Mouse (Mus musculus) MEL (cell line): Measurements from ENCODE around the gene Col18a1. TPM values are rescaled to one million over a fixed set of nuclear protein-coding genes. Genes with fewer than 3 reads are reported as not detected.

Experiments
- DNase-seq: peaks from one replicate; pipeline ENCODE4 v3.0.0; 2011; ENCODE audit warnings: low read depth, low spot score
- H3K27ac ChIP-seq: 2 replicates; pipeline ENCODE4 v1.5.1; 2012; ENCODE audit warnings: low read depth, mild to moderate bottlenecking, control low read depth, low read length, moderate library complexity; ENCODE audit not compliant: control insufficient read depth
- H3K27me3 ChIP-seq, 2 experiments: fragments of 150-350 bp in 1 of 2; sonication (generic) in 1 of 2; 2 replicates each; pipeline ENCODE4 v1.6.1; 2012; ENCODE audit warnings: low read length in 2 of 2, mild to moderate bottlenecking in 2 of 2, improper control_type of control experiment in 1 of 2, moderate library complexity in 1 of 2; ENCODE audit not compliant: insufficient read depth in 2 of 2, control insufficient read depth in 1 of 2
- H3K36me3 ChIP-seq, 2 experiments: 2 replicates each; pipeline ENCODE4 v1.6.1; 2012 to 2014; ENCODE audit warnings: low read length in 2 of 2, improper control_type of control experiment in 1 of 2, inconsistent platforms in 1 of 2, mild to moderate bottlenecking in 1 of 2; ENCODE audit not compliant: insufficient read depth in 2 of 2, control insufficient read depth in 1 of 2
- H3K4me1 ChIP-seq, 2 experiments: fragments of 150-350 bp in 1 of 2; sonication (generic) in 1 of 2; 2 replicates each; pipeline ENCODE4 v1.6.1; 2012; ENCODE audit warnings: low read length in 2 of 2, improper control_type of control experiment in 1 of 2, mild to moderate bottlenecking in 1 of 2; ENCODE audit not compliant: insufficient read depth in 2 of 2, control insufficient read depth in 1 of 2
- H3K4me3 ChIP-seq, 2 experiments: fragments of 150-350 bp in 1 of 2; sonication (generic) in 1 of 2; 2 replicates each; pipeline ENCODE4 v1.5.1; 2012; ENCODE audit warnings: low read depth in 2 of 2, low read length in 2 of 2, mild to moderate bottlenecking in 2 of 2, moderate library complexity in 2 of 2, control low read depth in 1 of 2, improper control_type of control experiment in 1 of 2; ENCODE audit not compliant: control insufficient read depth in 1 of 2, insufficient read depth in 1 of 2
- H3K79me2 ChIP-seq: 2 replicates; pipeline ENCODE4 v1.6.1; 2012; ENCODE audit warnings: mild to moderate bottlenecking, low read length, moderate library complexity; ENCODE audit not compliant: control insufficient read depth, poor library complexity, insufficient read depth
- H3K9ac ChIP-seq: 2 replicates; pipeline ENCODE4 v1.6.1; 2012; ENCODE audit warnings: low read depth, mild to moderate bottlenecking, control low read depth, low read length, moderate library complexity; ENCODE audit not compliant: control insufficient read depth, poor library complexity, severe bottlenecking
- H3K9me3 ChIP-seq: fragments of 150-350 bp; sonication (generic); replicated peaks from 2 replicates; pipeline ENCODE4 v1.6.1; 2012; ENCODE audit warnings: mild to moderate bottlenecking, low read length, improper control_type of control experiment, moderate library complexity; ENCODE audit not compliant: insufficient read depth
- CHD1 ChIP-seq: IDR thresholded peaks from 2 replicates; pipeline ENCODE4 v1.6.1; 2012; ENCODE audit warnings: low read depth, mild to moderate bottlenecking, inconsistent platforms, low read length, improper control_type of control experiment
- CHD2 ChIP-seq: IDR thresholded peaks from 2 replicates; pipeline ENCODE4 v1.6.1; 2011; ENCODE audit warnings: low read length, improper control_type of control experiment
- EP300 ChIP-seq, 2 experiments: IDR thresholded peaks; 2 replicates each; pipeline ENCODE4 v1.6.1; 2011; ENCODE audit warnings: improper control_type of control experiment in 2 of 2, low read length in 2 of 2, low read depth in 1 of 2, mild to moderate bottlenecking in 1 of 2
- ETS1 ChIP-seq: IDR thresholded peaks from 2 replicates; pipeline ENCODE4 v1.6.1; 2012; ENCODE audit warnings: low read depth, mild to moderate bottlenecking, inconsistent platforms, low read length, improper control_type of control experiment, moderate library complexity
- GATA1 ChIP-seq: IDR thresholded peaks from 2 replicates; pipeline ENCODE4 v1.6.1; 2011; ENCODE audit warnings: low read depth, low read length, improper control_type of control experiment
- HCFC1 ChIP-seq: IDR thresholded peaks from 2 replicates; pipeline ENCODE4 v1.6.1; 2012; ENCODE audit warnings: low read depth, mild to moderate bottlenecking, inconsistent platforms, low read length, improper control_type of control experiment, moderate library complexity
- JUND ChIP-seq: IDR thresholded peaks from 2 replicates; pipeline ENCODE4 v1.6.1; 2011; ENCODE audit warnings: low read depth, mild to moderate bottlenecking, improper control_type of control experiment, low read length
- KAT2A ChIP-seq: conservative IDR thresholded peaks from 2 replicates; pipeline ENCODE4 v1.6.1; 2012; ENCODE audit warnings: low read depth, low read length, improper control_type of control experiment, inconsistent platforms
- MXI1 ChIP-seq: IDR thresholded peaks from 2 replicates; pipeline ENCODE4 v1.6.1; 2011; ENCODE audit warnings: mild to moderate bottlenecking, low read depth, low read length, improper control_type of control experiment
- NELFE ChIP-seq: IDR thresholded peaks from 2 replicates; pipeline ENCODE4 v1.6.1; 2011; ENCODE audit warnings: low read depth, low read length, improper control_type of control experiment
- POLR2A ChIP-seq, 2 experiments: IDR thresholded peaks; 2 replicates each; pipeline ENCODE4 v1.6.1; 2011 to 2012; ENCODE audit warnings: low read length in 2 of 2, mild to moderate bottlenecking in 2 of 2, control low read depth in 1 of 2, improper control_type of control experiment in 1 of 2, low read depth in 1 of 2, moderate library complexity in 1 of 2; ENCODE audit not compliant: control insufficient read depth in 1 of 2, insufficient read depth in 1 of 2, poor library complexity in 1 of 2
- POLR2AphosphoS2 ChIP-seq: IDR thresholded peaks from 2 replicates; pipeline ENCODE4 v1.6.1; 2011; ENCODE audit warnings: low read length, improper control_type of control experiment
- POLR2AphosphoS5 ChIP-seq: IDR thresholded peaks from 2 replicates; pipeline ENCODE4 v1.6.1; 2012; ENCODE audit warnings: low read depth, borderline replicate concordance, mild to moderate bottlenecking, inconsistent platforms, low read length, moderate library complexity, mixed read lengths
- RAD21 ChIP-seq: IDR thresholded peaks from 2 replicates; pipeline ENCODE4 v1.6.1; 2011; ENCODE audit warnings: mild to moderate bottlenecking, low read depth, low read length, improper control_type of control experiment
- RCOR1 ChIP-seq: IDR thresholded peaks from 2 replicates; pipeline ENCODE4 v1.6.1; 2012; ENCODE audit warnings: low read depth, mild to moderate bottlenecking, inconsistent platforms, low read length, improper control_type of control experiment
- SIN3A ChIP-seq: IDR thresholded peaks from 2 replicates; pipeline ENCODE4 v1.6.1; 2012; ENCODE audit warnings: low read length, improper control_type of control experiment, inconsistent platforms
- TAL1 ChIP-seq: IDR thresholded peaks from 2 replicates; pipeline ENCODE4 v1.6.1; 2012; ENCODE audit warnings: mild to moderate bottlenecking, inconsistent platforms, low read length, moderate library complexity, mixed read lengths
- TBP ChIP-seq: IDR thresholded peaks from 2 replicates; pipeline ENCODE4 v1.8.0; 2011; ENCODE audit warnings: low read depth, low read length, improper control_type of control experiment
- TCF12 ChIP-seq: IDR thresholded peaks from 2 replicates; pipeline ENCODE4 v1.6.1; 2014; ENCODE audit warnings: low read depth, mild to moderate bottlenecking, inconsistent platforms, low read length, improper control_type of control experiment, moderate library complexity
- UBTF ChIP-seq: IDR thresholded peaks from 2 replicates; pipeline ENCODE4 v1.6.1; 2012; ENCODE audit warnings: low read depth, mild to moderate bottlenecking, inconsistent platforms, low read length, improper control_type of control experiment, moderate library complexity, borderline replicate concordance; ENCODE audit not compliant: insufficient read depth
- USF1 ChIP-seq: IDR thresholded peaks from 2 replicates; pipeline ENCODE4 v1.6.1; 2014; ENCODE audit warnings: low read depth, mild to moderate bottlenecking, inconsistent platforms, low read length, improper control_type of control experiment, moderate library complexity
- ZKSCAN1 ChIP-seq: IDR thresholded peaks from 2 replicates; pipeline ENCODE4 v1.6.1; 2012; ENCODE audit warnings: low read depth, mild to moderate bottlenecking, inconsistent platforms, low read length, improper control_type of control experiment, moderate library complexity
- ZMIZ1 ChIP-seq: IDR thresholded peaks from 2 replicates; pipeline ENCODE4 v1.6.1; 2012; ENCODE audit warnings: low read depth, mild to moderate bottlenecking, inconsistent platforms, low read length, improper control_type of control experiment, moderate library complexity
- polyA plus RNA-seq, 2 experiments: library from polyadenylated mRNA; stranded (reverse) in 1 of 2; unstranded in 1 of 2; fragments of >175 nt in 1 of 2; fragments of >200 nt in 1 of 2; gene quantifications; 2 replicates each; pipeline versions ENCODE4 v1.2.1 to v1.2.4; 2012; ENCODE audit warnings: low replicate concordance in 2 of 2, low read depth in 1 of 2; ENCODE audit not compliant: insufficient read length in 2 of 2, insufficient read depth in 1 of 2, missing spikeins in 1 of 2
- total RNA-seq: library from RNA; depleted of rRNA; stranded (reverse); fragments of 300-350 nt; gene quantifications from 2 replicates; pipeline ENCODE4 v1.2.3, GENCODE M21; 2012; rRNA removed

The Col18a1 gene
- total RNA-seq (0.33 and 0.46 TPM in 2 replicates), polyA plus RNA-seq (1 to 10 TPM in 1 of 2 experiments, not detected in 1; 1.3 TPM)

GRCm38 (mm10) chr10:77165963-77166717, at the start of gene Col18a1:
Gene Col18a1, minus strand, starts transcription at chr10:77166548.
- Histone ChIP-seq H3K27me3 (peaks cover 0 to 6% of the 10 kb centered on the region in 2 experiments; a peak in 2 of 4 replicates), H3K9ac (no peak within 1 kb of the TSS), H3K79me2 (no peaks in the 10 kb centered on the region), H3K9me3 (no peaks in the 10 kb centered on the region), H3K27ac (no peak within 1 kb of the TSS), H3K4me1 (no peaks in the 10 kb centered on the region), H3K36me3 (no peaks in the 10 kb centered on the region), H3K4me3 (no peak within 1 kb of the TSS)
- TF ChIP-seq HCFC1 = no peak
- TF ChIP-seq ZMIZ1 = no peak
- TF ChIP-seq CHD2 = no peak
- TF ChIP-seq TBP = no peak
- TF ChIP-seq NELFE = no peak
- no peak for TF ChIP-seq RAD21
- no peak for TF ChIP-seq USF1
- TF ChIP-seq KAT2A = no peak
- no peak for TF ChIP-seq MXI1
- TF ChIP-seq POLR2AphosphoS2 = no peak
- no peak for TF ChIP-seq UBTF
- no peak for TF ChIP-seq SIN3A
- TF ChIP-seq TAL1 = no peak
- TF ChIP-seq POLR2AphosphoS5 = no peak
- no peak for TF ChIP-seq ZKSCAN1
- DNase-seq = no peak

- TF ChIP-seq EP300 (IDR thresholded peaks at IDR 0.05; ENCODE audit: low read depth in 1 of 2, low read length in 2 of 2) (peak; percentile 92 to 96), CHD1 (no peak), NELFE (no peak), RCOR1 (peak; percentile 78; the same call in 1 of the 2 replicates), TAL1 (peak; percentile 94), ZKSCAN1 (no peak), POLR2AphosphoS2 (no peak), TCF12 (peak; percentile 80), ETS1 (peak; percentile 66; the same call in 1 of the 2 replicates), POLR2A (IDR thresholded peaks at IDR 0.05; ENCODE audit: control insufficient read depth in 1 of 2, insufficient read depth in 1 of 2, low read depth in 1 of 2, low read length in 2 of 2, poor library complexity in 1 of 2) (peak in 1 of 2 experiments; percentile 44; a peak in 1 of 4 replicates), JUND (0 out of 2 replicates have a peak, but pooled peaks have one; percentile 73), GATA1 (peak; percentile 94), SIN3A (peak; percentile 58; the same call in 1 of the 2 replicates)
- Histone ChIP-seq H3K36me3 (peaks cover 0 to 35% of the 10 kb centered on the region in 2 experiments; a peak in 2 of 4 replicates), H3K4me3 (no peak overlapping the region), H3K27ac (peak overlapping the region; percentile 80), H3K9ac (peak overlapping the region; percentile 39), H3K79me2 (peaks cover 2% of the 10 kb centered on the region; the same call in 1 of the 2 replicates), H3K27me3 (no peaks in the 10 kb centered on the region), H3K9me3 (no peaks in the 10 kb centered on the region), H3K4me1 (peaks cover 0 to 72% of the 10 kb centered on the region in 2 experiments; a peak in 3 of 4 replicates)
- DNase-seq = peak; percentile 82
Measured at GRCm38 (mm10) chr10:77215641-77216040, 49.3 kb upstream of the Col18a1 start.
